Mouse (Mus musculus) left cerebral cortex, adult 2 months (tissue): ENCODE results near the gene Chic1. TPM values are rescaled to one million over a fixed set of nuclear protein-coding genes. Genes with fewer than 3 reads are reported as not detected.

Experiments used
- DNase-seq, 2 experiments: peaks; one replicate each; pipeline ENCODE4 v3.0.0; 2021 to 2022; ENCODE audit warnings: low spot score in 2 of 2, mixed read lengths in 1 of 2; ENCODE audit errors: extremely low spot score in 1 of 2
- H3K27ac ChIP-seq: fragments of 200-600 bp; 2 replicates; pipeline ENCODE4 v1.8.1; 2022
- H3K4me3 ChIP-seq: fragments of 200-600 bp; 2 replicates; pipeline ENCODE4 v1.8.1; 2022
- CTCF ChIP-seq: fragments of 200-600 bp; IDR thresholded peaks from 2 replicates; pipeline ENCODE4 v1.8.1; 2022; ENCODE audit warnings: antibody characterized with exemption, mild to moderate bottlenecking, moderate library complexity
- intact Hi-C: fragments of 180-260 bp; cut with DNase I; formaldehyde crosslinking; loops from one replicate; pipeline ENCODE4 v1.15.1; 2025
- long read RNA-seq, 2 experiments: library from polyadenylated mRNA; stranded (forward); transcript quantifications; one replicate each; pipeline ENCODE4 v2.0.0; 2021; ENCODE audit warnings: borderline mapping rate in 2 of 2
- total RNA-seq, 2 experiments: library from RNA; stranded (reverse); gene quantifications; 2 replicates each; pipeline ENCODE4 v1.2.3; 2021

Gene Chic1
- total RNA-seq = 10 to 100 TPM; 22.3 to 22.7 TPM
- long read RNA-seq, experiment 1, full-length matches to known transcripts = 2 of 5 reads
- long read RNA-seq, experiment 1, partial matches to known transcripts = 0 of 5 reads
- long read RNA-seq, experiment 1, other reads (novel, unspliced or antisense) = 3 of 5 reads
- long read RNA-seq, experiment 2, partial matches to known transcripts = 0 of 4 reads
- long read RNA-seq, experiment 2, other reads (novel, unspliced or antisense) = 4 of 4 reads

GRCm38 (mm10) chrX:103356287-103356686 lies at the start of gene Chic1:
Gene Chic1, plus strand, starts transcription at chrX:103356476.
- Histone ChIP-seq H3K4me3 (peak within 1 kb of the TSS; percentile 50), H3K27ac (peak within 1 kb of the TSS; percentile 81)
- peak; percentile 73 to 82 for DNase-seq
- intact Hi-C loops = loop anchor here (5.0 kb wide), 1 partner anchor 69 kb away; no protein-coding TSS in a partner anchor
- no peak for TF ChIP-seq CTCF

DNA sequence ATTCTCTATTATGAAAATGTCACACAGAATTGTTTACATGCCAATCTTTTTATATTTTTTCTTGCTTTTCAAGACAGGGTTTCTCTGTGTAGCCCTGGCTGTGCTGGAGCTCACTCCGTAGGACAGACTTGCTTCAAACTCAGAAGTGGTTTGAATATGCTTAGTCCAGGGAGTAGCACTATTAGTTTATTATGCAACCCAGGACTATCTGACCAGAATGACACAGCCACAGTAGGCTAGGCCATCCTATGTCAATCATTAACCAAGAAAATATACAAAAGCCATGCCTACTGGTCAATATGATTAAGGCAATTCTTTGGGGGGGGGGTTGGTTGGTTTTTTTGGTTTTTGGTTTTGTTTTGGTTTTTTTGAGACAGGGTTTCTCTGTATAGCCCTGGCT lies 48.0 kb upstream of the Chic1 start:
- intact Hi-C loops = no loop called here
- no peak overlapping the region for H3K27ac ChIP-seq
- TF ChIP-seq CTCF = no peak
- DNase-seq = no peak
- no peak overlapping the region for H3K4me3 ChIP-seq

- no peak overlapping the region for H3K4me3 ChIP-seq
- no peak for TF ChIP-seq CTCF
- H3K27ac ChIP-seq = no peak overlapping the region
- DNase-seq = no peak
- intact Hi-C loops = no loop called here
These were observed 44.6 kb upstream of the Chic1 start for GRCm38 (mm10) chrX:103311723-103312122.

- Histone ChIP-seq H3K27ac (no peak overlapping the region), H3K4me3 (no peak overlapping the region)
- intact Hi-C loops = no loop called here
- TF ChIP-seq CTCF = no peak
- no peak for DNase-seq
These were observed 42.1 kb upstream of the Chic1 start for GRCm38 (mm10) chrX:103314146-103314545.

DNA sequence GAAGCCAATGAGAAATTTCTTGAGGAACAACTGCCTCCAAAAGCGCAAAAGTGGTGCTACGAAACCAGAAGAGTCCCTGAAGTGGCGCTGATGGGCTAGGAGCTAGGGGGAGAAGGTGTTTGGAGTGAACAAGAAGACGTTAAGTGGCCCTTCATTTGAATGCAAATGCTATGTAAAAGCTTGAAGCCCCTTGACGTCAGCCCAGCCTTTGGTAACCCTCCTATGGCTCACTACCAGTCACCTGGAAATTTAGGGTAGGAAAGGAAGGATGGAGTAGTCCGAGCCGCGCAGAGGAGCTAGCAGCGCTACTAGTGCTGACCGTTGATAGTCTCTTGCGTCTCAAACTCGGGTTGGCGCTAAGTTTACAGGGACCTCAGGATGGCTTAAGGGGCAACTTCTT lies 35.1 kb upstream of the Chic1 start, which contains the start of gene Cdx4:
Gene Cdx4 (plus strand): TSS at position 253 of the 400 bp plus-strand sequence.
- Histone ChIP-seq H3K27ac (no peak within 1 kb of the TSS), H3K4me3 (no peak within 1 kb of the TSS)
- DNase-seq = no peak
- intact Hi-C loops = no loop called here
- TF ChIP-seq CTCF = no peak

GRCm38 (mm10) chrX:103325900-103326299 lies 30.4 kb upstream of the Chic1 start:
- DNase-seq = no peak
- H3K27ac ChIP-seq = no peak overlapping the region
- intact Hi-C loops = no loop called here
- H3K4me3 ChIP-seq = no peak overlapping the region
- no peak for TF ChIP-seq CTCF

GRCm38 (mm10) chrX:103329386-103329785 lies 26.9 kb upstream of the Chic1 start:
- intact Hi-C loops = no loop called here
- H3K27ac ChIP-seq = no peak overlapping the region
- DNase-seq = no peak

GRCm38 (mm10) chrX:103331125-103331858 lies 25.0 kb upstream of the Chic1 start:
- Histone ChIP-seq H3K27ac (no peak overlapping the region), H3K4me3 (no peak overlapping the region)
- no peak for DNase-seq
- TF ChIP-seq CTCF = no peak
- intact Hi-C loops = no loop called here

More at GRCm38 (mm10) chrX:103329386-103329785, 26.9 kb upstream of the Chic1 start:
- H3K4me3 ChIP-seq = no peak overlapping the region
- no peak for TF ChIP-seq CTCF

GRCm38 (mm10) chrX:103341369-103342113 lies 14.7 kb upstream of the Chic1 start:
- no peak overlapping the region for H3K4me3 ChIP-seq
- TF ChIP-seq CTCF = no peak
- intact Hi-C loops = no loop called here
- H3K27ac ChIP-seq = no peak overlapping the region
- DNase-seq = no peak

- intact Hi-C loops = loop anchor here (5.0 kb wide), 1 partner anchor 68 kb away; no protein-coding TSS in a partner anchor
- DNase-seq = no peak
- TF ChIP-seq CTCF = no peak
- Histone ChIP-seq H3K27ac (no peak overlapping the region; the same call in 1 of the 2 replicates), H3K4me3 (peak overlapping the region; percentile 50)
These were observed 492 bp upstream of the Chic1 start for GRCm38 (mm10) chrX:103355784-103356183.

DNA sequence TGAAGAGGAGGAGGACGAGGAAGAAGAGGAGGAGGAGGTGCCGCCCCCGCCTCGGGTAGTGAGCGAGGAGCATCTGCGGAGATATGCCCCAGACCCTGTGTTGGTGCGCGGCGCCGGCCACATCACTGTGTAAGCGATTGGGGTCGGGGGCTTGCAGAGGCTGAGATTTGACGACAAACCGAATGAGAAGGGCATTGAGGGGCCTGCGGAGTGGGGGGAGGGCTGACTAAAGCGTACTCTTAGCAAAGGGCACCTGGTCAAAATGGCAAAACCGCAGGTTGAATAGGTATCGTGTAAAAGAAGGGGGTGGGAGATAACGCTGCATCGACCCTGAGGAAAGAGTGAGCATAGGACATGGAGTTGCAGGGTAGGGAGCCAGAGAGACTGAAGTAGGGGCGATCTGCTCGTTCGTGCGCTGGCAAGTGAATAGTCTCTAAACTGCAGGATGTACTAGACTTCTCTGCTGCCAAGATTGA lies 523 bp downstream of the Chic1 start:
- TF ChIP-seq CTCF = no peak
- Histone ChIP-seq H3K27ac (peak overlapping the region; percentile 81), H3K4me3 (peak overlapping the region; percentile 50)
- intact Hi-C loops = loop anchor here (5.0 kb wide), 1 partner anchor 69 kb away; no protein-coding TSS in a partner anchor
- DNase-seq = peak; percentile 14 to 16

DNA sequence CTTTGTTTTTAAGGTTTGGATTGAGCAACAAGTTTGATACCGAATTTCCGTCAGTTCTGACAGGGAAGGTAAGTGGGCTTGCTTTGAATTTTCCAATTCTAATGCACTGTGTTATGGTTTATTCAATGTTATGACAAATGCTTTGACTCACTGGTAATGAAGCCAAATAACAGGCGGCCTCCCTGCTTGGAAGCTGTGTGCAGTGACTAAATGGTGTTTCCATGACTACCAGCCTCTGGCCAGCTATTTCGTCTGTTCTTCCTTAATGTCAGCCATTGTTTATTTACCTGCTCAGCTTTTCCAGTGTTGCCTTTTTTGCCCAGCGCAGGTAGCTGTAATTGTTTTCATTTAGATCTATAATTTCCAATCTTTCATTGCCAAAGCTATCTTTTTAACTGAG lies 9.9 kb downstream of the Chic1 start:
- intact Hi-C loops = no loop called here
- DNase-seq = no peak
- no peak overlapping the region for H3K4me3 ChIP-seq

More for the DNA sequence above, 9.9 kb downstream of the Chic1 start:
- H3K27ac ChIP-seq = no peak overlapping the region
- TF ChIP-seq CTCF = no peak
